Mouse (Mus musculus): ENCODE measurements around the gene Ndufv3.

Ndufv3 gene

GRCm38 (mm10) chr17:31506282-31506681 lies 13.6 kb upstream of the Ndufv3 start:
- in situ Hi-C loops (cut with MboI; ENCODE audit: low pct_unique_long_range_greater_than_20kb in 1 of 2, low sequenced_read_pairs in 2 of 2, unreplicated experiment in 1 of 2) = no loop called here

GRCm38 (mm10) chr17:31510944-31511343 lies 9.0 kb upstream of the Ndufv3 start:
- in situ Hi-C loops (cut with MboI; ENCODE audit: low pct_unique_long_range_greater_than_20kb in 1 of 2, low sequenced_read_pairs in 2 of 2, unreplicated experiment in 1 of 2) = loop anchor here in 1 of 2 experiments (5.0 kb wide), 1 partner anchor 136 kb away; no protein-coding TSS in a partner anchor

- in situ Hi-C loops (cut with MboI; ENCODE audit: low pct_unique_long_range_greater_than_20kb in 1 of 2, low sequenced_read_pairs in 2 of 2, unreplicated experiment in 1 of 2) = loop anchor here in 1 of 2 experiments (5.0 kb wide), 1 partner anchor 135 kb away; no protein-coding TSS in a partner anchor
Observed at GRCm38 (mm10) chr17:31511792-31512495, 8.0 kb upstream of the Ndufv3 start.

- in situ Hi-C loops (cut with MboI; ENCODE audit: low pct_unique_long_range_greater_than_20kb in 1 of 2, low sequenced_read_pairs in 2 of 2, unreplicated experiment in 1 of 2) = loop anchor here in 1 of 2 experiments (5.0 kb wide), 1 partner anchor 135 kb away; no protein-coding TSS in a partner anchor
Observed at GRCm38 (mm10) chr17:31512593-31512992, 7.3 kb upstream of the Ndufv3 start.

- in situ Hi-C loops (cut with MboI; ENCODE audit: low pct_unique_long_range_greater_than_20kb in 1 of 2, low sequenced_read_pairs in 2 of 2, unreplicated experiment in 1 of 2) = loop anchor here (5.0 kb wide), 1 partner anchor 133 kb away; no protein-coding TSS in a partner anchor
Observed at GRCm38 (mm10) chr17:31514696-31515095, 5.2 kb upstream of the Ndufv3 start.

GRCm38 (mm10) chr17:31519344-31519945 lies 470 bp upstream of the Ndufv3 start:
- in situ Hi-C loops (cut with MboI; ENCODE audit: low pct_unique_long_range_greater_than_20kb in 1 of 2, low sequenced_read_pairs in 2 of 2, unreplicated experiment in 1 of 2) = loop anchor here in 1 of 2 experiments (5.0 kb wide), 1 partner anchor 128 kb away; no protein-coding TSS in a partner anchor

- in situ Hi-C loops (cut with MboI; ENCODE audit: low pct_unique_long_range_greater_than_20kb in 1 of 2, low sequenced_read_pairs in 2 of 2, unreplicated experiment in 1 of 2) = no loop called here
Observed at GRCm38 (mm10) chr17:31520895-31521294, 980 bp downstream of the Ndufv3 start.

- in situ Hi-C loops (cut with MboI; ENCODE audit: low pct_unique_long_range_greater_than_20kb in 1 of 2, low sequenced_read_pairs in 2 of 2, unreplicated experiment in 1 of 2) = no loop called here
Observed at GRCm38 (mm10) chr17:31521948-31522347, 2.0 kb downstream of the Ndufv3 start.

GRCm38 (mm10) chr17:31525114-31525513 lies 5.2 kb downstream of the Ndufv3 start:
- in situ Hi-C loops (cut with MboI; ENCODE audit: low pct_unique_long_range_greater_than_20kb in 1 of 2, low sequenced_read_pairs in 2 of 2, unreplicated experiment in 1 of 2) = no loop called here

- in situ Hi-C loops (cut with MboI; ENCODE audit: low pct_unique_long_range_greater_than_20kb in 1 of 2, low sequenced_read_pairs in 2 of 2, unreplicated experiment in 1 of 2) = no loop called here
Observed at GRCm38 (mm10) chr17:31525816-31526215, 5.9 kb downstream of the Ndufv3 start.

- in situ Hi-C loops (cut with MboI; ENCODE audit: low pct_unique_long_range_greater_than_20kb in 1 of 2, low sequenced_read_pairs in 2 of 2, unreplicated experiment in 1 of 2) = no loop called here
Observed at GRCm38 (mm10) chr17:31529314-31529713, 9.4 kb downstream of the Ndufv3 start.

- in situ Hi-C loops (cut with MboI; ENCODE audit: low pct_unique_long_range_greater_than_20kb in 1 of 2, low sequenced_read_pairs in 2 of 2, unreplicated experiment in 1 of 2) = loop anchor here in 1 of 2 experiments (10.0 kb wide), 1 partner anchor 103 kb away; the partner anchor contains the start of gene Cbs
Observed at GRCm38 (mm10) chr17:31531441-31532158, 11.7 kb downstream of the Ndufv3 start.

GRCm38 (mm10) chr17:31532331-31532730 lies 12.4 kb downstream of the Ndufv3 start:
- in situ Hi-C loops (cut with MboI; ENCODE audit: low pct_unique_long_range_greater_than_20kb in 1 of 2, low sequenced_read_pairs in 2 of 2, unreplicated experiment in 1 of 2) = loop anchor here in 1 of 2 experiments (10.0 kb wide), 1 partner anchor 102 kb away; the partner anchor contains the start of gene Cbs

GRCm38 (mm10) chr17:31535358-31535757 lies 15.4 kb downstream of the Ndufv3 start:
- in situ Hi-C loops (cut with MboI; ENCODE audit: low pct_unique_long_range_greater_than_20kb in 1 of 2, low sequenced_read_pairs in 2 of 2, unreplicated experiment in 1 of 2) = loop anchor here in 1 of 2 experiments (10.0 kb wide), 1 partner anchor 99 kb away; the partner anchor contains the start of gene Cbs

- in situ Hi-C loops (cut with MboI; ENCODE audit: low pct_unique_long_range_greater_than_20kb in 1 of 2, low sequenced_read_pairs in 2 of 2, unreplicated experiment in 1 of 2) = loop anchor here in 1 of 2 experiments (10.0 kb wide), 1 partner anchor 99 kb away; the partner anchor contains the start of gene Cbs
Observed at GRCm38 (mm10) chr17:31535871-31536629, 16.1 kb downstream of the Ndufv3 start.

GRCm38 (mm10) chr17:31540101-31540500 lies 20.2 kb downstream of the Ndufv3 start:
- in situ Hi-C loops (cut with MboI; ENCODE audit: low pct_unique_long_range_greater_than_20kb in 1 of 2, low sequenced_read_pairs in 2 of 2, unreplicated experiment in 1 of 2) = no loop called here

- in situ Hi-C loops (cut with MboI; ENCODE audit: low pct_unique_long_range_greater_than_20kb in 1 of 2, low sequenced_read_pairs in 2 of 2, unreplicated experiment in 1 of 2) = no loop called here
Observed at GRCm38 (mm10) chr17:31540809-31541459, 21.0 kb downstream of the Ndufv3 start.

GRCm38 (mm10) chr17:31541460-31541831 lies 21.5 kb downstream of the Ndufv3 start:
- in situ Hi-C loops (cut with MboI; ENCODE audit: low pct_unique_long_range_greater_than_20kb in 1 of 2, low sequenced_read_pairs in 2 of 2, unreplicated experiment in 1 of 2) = no loop called here
